Mouse (Mus musculus): ENCODE data around the gene Sept7. TPM values are rescaled to one million over a fixed set of nuclear protein-coding genes. Genes with fewer than 3 reads are reported as not detected.
"Not testable (repeated sequence)": the region's sequence is repeated elsewhere in the genome, so short reads cannot be mapped to it uniquely, and the experiment has no call there.

Sept7 gene
- polyA plus RNA-seq, 1 experiment = 240 TPM

- Histone ChIP-seq H3K4me3 (replicated peaks; ENCODE audit: insufficient read depth, low read depth, low read length) (no peak overlapping the region), H3K27me3 (ENCODE audit: control insufficient read depth, insufficient read depth, low read length) (no peaks in the 10 kb centered on the region), H3K27ac (ENCODE audit: insufficient read depth, low read length) (no peak overlapping the region), H3K4me1 (ENCODE audit: control insufficient read depth, insufficient read depth, low read length) (no peaks in the 10 kb centered on the region)
- TF ChIP-seq CTCF (IDR thresholded peaks at IDR 0.05; ENCODE audit: borderline replicate concordance, insufficient read depth, low read depth, low read length) (no peak), POLR2A (IDR thresholded peaks at IDR 0.05; ENCODE audit: borderline replicate concordance, insufficient read depth, low read length) (no peak)
- WGBS = 91% methylated on average over 5 of the region's 5 CpGs
- DNase-seq = no peak
These were observed 32.4 kb upstream of the Sept7 start for GRCm38 (mm10) chr9:25219882-25220281.

GRCm38 (mm10) chr9:25224959-25225358, 27.3 kb upstream of the Sept7 start:
- no peak overlapping the region for H3K4me3 ChIP-seq (replicated peaks; ENCODE audit: insufficient read depth, low read depth, low read length)
- no peak for TF ChIP-seq CTCF (IDR thresholded peaks at IDR 0.05; ENCODE audit: borderline replicate concordance, insufficient read depth, low read depth, low read length)
- no peak for TF ChIP-seq POLR2A (IDR thresholded peaks at IDR 0.05; ENCODE audit: borderline replicate concordance, insufficient read depth, low read length)
- no peaks in the 10 kb centered on the region for H3K27me3 ChIP-seq (ENCODE audit: control insufficient read depth, insufficient read depth, low read length)
- H3K4me1 ChIP-seq (ENCODE audit: control insufficient read depth, insufficient read depth, low read length) = no peaks in the 10 kb centered on the region
- no peak overlapping the region; the same call in 1 of the 2 replicates for H3K27ac ChIP-seq (ENCODE audit: insufficient read depth, low read length)
- DNase-seq = no peak
- 13% methylated on average over 4 of the region's 4 CpGs for WGBS

- Histone ChIP-seq H3K27ac (ENCODE audit: insufficient read depth, low read length) (peak overlapping the region; percentile 69; the same call in 1 of the 2 replicates), H3K27me3 (ENCODE audit: control insufficient read depth, insufficient read depth, low read length) (no peaks in the 10 kb centered on the region), H3K4me3 (replicated peaks; ENCODE audit: insufficient read depth, low read depth, low read length) (no peak overlapping the region), H3K4me1 (ENCODE audit: control insufficient read depth, insufficient read depth, low read length) (no peaks in the 10 kb centered on the region)
- TF ChIP-seq CTCF (IDR thresholded peaks at IDR 0.05; ENCODE audit: borderline replicate concordance, insufficient read depth, low read depth, low read length) (no peak), POLR2A (IDR thresholded peaks at IDR 0.05; ENCODE audit: borderline replicate concordance, insufficient read depth, low read length) (no peak)
- DNase-seq = no peak
- 87% methylated on average over 6 of the region's 6 CpGs for WGBS
These were observed 22.5 kb upstream of the Sept7 start for GRCm38 (mm10) chr9:25229740-25230139.

- Histone ChIP-seq H3K27me3 (ENCODE audit: control insufficient read depth, insufficient read depth, low read length) (no peaks in the 10 kb centered on the region), H3K4me3 (replicated peaks; ENCODE audit: insufficient read depth, low read depth, low read length) (no peak overlapping the region), H3K4me1 (ENCODE audit: control insufficient read depth, insufficient read depth, low read length) (no peaks in the 10 kb centered on the region), H3K27ac (ENCODE audit: insufficient read depth, low read length) (no peak overlapping the region)
- WGBS = 87% methylated on average over 10 of the region's 10 CpGs
- DNase-seq = no peak
- no peak for TF ChIP-seq CTCF (IDR thresholded peaks at IDR 0.05; ENCODE audit: borderline replicate concordance, insufficient read depth, low read depth, low read length)
- no peak for TF ChIP-seq POLR2A (IDR thresholded peaks at IDR 0.05; ENCODE audit: borderline replicate concordance, insufficient read depth, low read length)
These were observed 21.8 kb upstream of the Sept7 start for GRCm38 (mm10) chr9:25230213-25231039.

GRCm38 (mm10) chr9:25241065-25241464, 11.2 kb upstream of the Sept7 start:
- WGBS = 80% methylated on average over 3 of the region's 3 CpGs
- peak overlapping the region; percentile 13; the same call in 1 of the 2 replicates for H3K27ac ChIP-seq (ENCODE audit: insufficient read depth, low read length)

GRCm38 (mm10) chr9:25241783-25242182, 10.5 kb upstream of the Sept7 start:
- H3K4me1 ChIP-seq (ENCODE audit: control insufficient read depth, insufficient read depth, low read length); H3K4me3 ChIP-seq (replicated peaks; ENCODE audit: insufficient read depth, low read depth, low read length); H3K27ac ChIP-seq (ENCODE audit: insufficient read depth, low read length); DNase-seq; H3K27me3 ChIP-seq (ENCODE audit: control insufficient read depth, insufficient read depth, low read length): not testable (repeated sequence)
- 97% methylated on average over 5 of the region's 5 CpGs for WGBS

More at GRCm38 (mm10) chr9:25241065-25241464, 11.2 kb upstream of the Sept7 start:
- Histone ChIP-seq H3K4me3 (replicated peaks; ENCODE audit: insufficient read depth, low read depth, low read length) (no peak overlapping the region), H3K4me1 (ENCODE audit: control insufficient read depth, insufficient read depth, low read length) (no peaks in the 10 kb centered on the region), H3K27me3 (ENCODE audit: control insufficient read depth, insufficient read depth, low read length) (no peaks in the 10 kb centered on the region)
- DNase-seq = no peak
- TF ChIP-seq CTCF (IDR thresholded peaks at IDR 0.05; ENCODE audit: borderline replicate concordance, insufficient read depth, low read depth, low read length) (no peak), POLR2A (IDR thresholded peaks at IDR 0.05; ENCODE audit: borderline replicate concordance, insufficient read depth, low read length) (no peak)

- Histone ChIP-seq H3K4me1 (ENCODE audit: control insufficient read depth, insufficient read depth, low read length) (no peaks in the 10 kb centered on the region), H3K27me3 (ENCODE audit: control insufficient read depth, insufficient read depth, low read length) (no peaks in the 10 kb centered on the region), H3K4me3 (replicated peaks; ENCODE audit: insufficient read depth, low read depth, low read length) (no peak overlapping the region), H3K27ac (ENCODE audit: insufficient read depth, low read length) (no peak overlapping the region)
- TF ChIP-seq POLR2A (IDR thresholded peaks at IDR 0.05; ENCODE audit: borderline replicate concordance, insufficient read depth, low read length) (no peak), CTCF (IDR thresholded peaks at IDR 0.05; ENCODE audit: borderline replicate concordance, insufficient read depth, low read depth, low read length) (no peak)
- DNase-seq = no peak
- 68% methylated on average over 3 of the region's 3 CpGs for WGBS
These were observed 10.0 kb upstream of the Sept7 start for GRCm38 (mm10) chr9:25242266-25242665.

- H3K4me3 ChIP-seq (replicated peaks; ENCODE audit: insufficient read depth, low read depth, low read length) = no peak overlapping the region
- H3K27ac ChIP-seq (ENCODE audit: insufficient read depth, low read length) = no peak overlapping the region; the same call in 1 of the 2 replicates
- no peak for DNase-seq
- WGBS = 79% methylated on average over 4 of the region's 4 CpGs
- no peaks in the 10 kb centered on the region for H3K4me1 ChIP-seq (ENCODE audit: control insufficient read depth, insufficient read depth, low read length)
- TF ChIP-seq CTCF (IDR thresholded peaks at IDR 0.05; ENCODE audit: borderline replicate concordance, insufficient read depth, low read depth, low read length) (no peak), POLR2A (IDR thresholded peaks at IDR 0.05; ENCODE audit: borderline replicate concordance, insufficient read depth, low read length) (no peak)
- H3K27me3 ChIP-seq (ENCODE audit: control insufficient read depth, insufficient read depth, low read length) = no peaks in the 10 kb centered on the region
These were observed 8.1 kb upstream of the Sept7 start for GRCm38 (mm10) chr9:25243926-25244657.

Data from cerebellum, adult 2 months (tissue).